Mouse (Mus musculus) kidney, adult 2 months (tissue): Measurements from ENCODE around the gene Axin2. TPM values are rescaled to one million over a fixed set of nuclear protein-coding genes. Genes with fewer than 3 reads are reported as not detected.

ENCODE experiments used
- DNase-seq: peaks from one replicate; pipeline ENCODE4 v3.0.0; 2021
- H3K27ac ChIP-seq: fragments of 200-500 bp; 2 replicates; pipeline ENCODE4 v1.5.1; 2012; ENCODE audit warnings: low read depth, low read length, control low read depth, inconsistent platforms; ENCODE audit not compliant: insufficient read depth
- H3K27me3 ChIP-seq: fragments of 200-500 bp; replicated peaks from 2 replicates; pipeline ENCODE4 v1.6.1; 2012; ENCODE audit warnings: mild to moderate bottlenecking, moderate library complexity, low read length, inconsistent platforms; ENCODE audit not compliant: control insufficient read depth, insufficient read depth
- H3K36me3 ChIP-seq: fragments of 200-500 bp; 2 replicates; pipeline ENCODE4 v1.6.1; 2012; ENCODE audit warnings: mild to moderate bottlenecking, moderate library complexity, low read length, inconsistent platforms; ENCODE audit not compliant: control insufficient read depth, insufficient read depth
- H3K4me1 ChIP-seq: fragments of 200-500 bp; 2 replicates; pipeline ENCODE4 v1.6.1; 2011; ENCODE audit warnings: low read length; ENCODE audit not compliant: control insufficient read depth, insufficient read depth
- H3K4me3 ChIP-seq: fragments of 200-500 bp; 2 replicates; pipeline ENCODE4 v1.5.1; 2011; ENCODE audit warnings: mild to moderate bottlenecking, low read depth, low read length, control low read depth; ENCODE audit not compliant: insufficient read depth
- CTCF ChIP-seq: fragments of 200-500 bp; conservative IDR thresholded peaks from 2 replicates; pipeline ENCODE4 v1.5.1; 2011; ENCODE audit warnings: low read depth, mild to moderate bottlenecking, control low read depth, low read length, moderate library complexity, mixed read lengths; ENCODE audit not compliant: insufficient read depth, insufficient read length
- POLR2A ChIP-seq: fragments of 200-500 bp; IDR thresholded peaks from one replicate; pipeline ENCODE4 v1.6.1; 2011; ENCODE audit warnings: low read depth, low read length, control low read depth
- WGBS: fragments of 180-500 bp; shearing (Covaris S2); methylation state at CpG from one replicate; pipeline ENCODE4 v1.1.7; 2018; 5-methylcytosine and 5-hydroxymethylcytosine counted together
- polyA plus RNA-seq: library from polyadenylated mRNA; depleted of rRNA; stranded (reverse); fragments of >200 nt; gene quantifications from 2 replicates; pipeline ENCODE4 v1.2.3, GENCODE M21; 2012; rRNA removed

The Axin2 gene
- polyA plus RNA-seq, 1 experiment, result 3.1 TPM

DNA sequence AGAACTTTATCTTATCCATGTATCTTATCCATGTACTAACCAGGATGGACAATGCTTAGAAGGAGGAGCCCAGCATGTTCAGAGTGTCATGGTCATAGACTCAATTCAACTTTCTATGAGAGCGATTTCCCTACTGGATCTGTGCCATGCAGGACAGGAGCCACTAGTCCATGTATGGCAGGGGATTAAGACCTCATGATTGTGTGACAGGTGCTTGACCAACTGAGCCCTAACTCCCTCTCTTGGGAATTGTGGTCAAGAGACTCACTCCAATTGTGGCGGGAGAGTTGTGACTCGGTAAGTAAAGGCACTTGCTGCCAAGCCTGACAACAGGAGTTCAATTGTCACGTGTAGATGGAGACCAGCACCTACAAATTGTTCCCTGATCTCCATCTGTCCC, 67.6 kb downstream of the Axin2 start:
- H3K27ac ChIP-seq, result no peak overlapping the region

GRCm38 (mm10) chr11:108988258-108988657, 68.1 kb downstream of the Axin2 start:
- no peaks in the 10 kb centered on the region for H3K36me3 ChIP-seq
- 95% methylated on average over 6 of the region's 6 CpGs for WGBS
- DNase-seq, result no peak
- no peak overlapping the region for H3K27ac ChIP-seq
- TF ChIP-seq POLR2A (no peak), CTCF (no peak)
- no peak overlapping the region for H3K4me3 ChIP-seq
- H3K27me3 ChIP-seq, result no peaks in the 10 kb centered on the region
- H3K4me1 ChIP-seq, result no peaks in the 10 kb centered on the region

More for the DNA sequence above, 67.6 kb downstream of the Axin2 start:
- Histone ChIP-seq H3K4me3 (no peak overlapping the region), H3K36me3 (no peaks in the 10 kb centered on the region), H3K27me3 (no peaks in the 10 kb centered on the region), H3K4me1 (no peaks in the 10 kb centered on the region)
- WGBS, result 89% methylated on average over 4 of the region's 4 CpGs
- no peak for DNase-seq
- TF ChIP-seq CTCF, result no peak
- no peak for TF ChIP-seq POLR2A

GRCm38 (mm10) chr11:108989940-108990339, 69.8 kb downstream of the Axin2 start:
- 49% methylated on average over 8 of the region's 8 CpGs for WGBS
- no peak overlapping the region for H3K27ac ChIP-seq
- H3K4me1 ChIP-seq, result no peaks in the 10 kb centered on the region
- H3K27me3 ChIP-seq, result no peaks in the 10 kb centered on the region
- no peak for DNase-seq
- no peak overlapping the region for H3K4me3 ChIP-seq
- no peaks in the 10 kb centered on the region for H3K36me3 ChIP-seq
- TF ChIP-seq CTCF (no peak), POLR2A (no peak)

- H3K27me3 ChIP-seq, result no peaks in the 10 kb centered on the region
- no peak for TF ChIP-seq POLR2A
- TF ChIP-seq CTCF, result no peak
Measured at GRCm38 (mm10) chr11:108993414-108993813, 73.3 kb downstream of the Axin2 start.

GRCm38 (mm10) chr11:108995196-108995989, 75.2 kb downstream of the Axin2 start:
- H3K4me1 ChIP-seq, result no peaks in the 10 kb centered on the region
- no peaks in the 10 kb centered on the region for H3K27me3 ChIP-seq
- TF ChIP-seq POLR2A (no peak), CTCF (no peak)
- no peak overlapping the region for H3K27ac ChIP-seq
- DNase-seq, result no peak
- WGBS, result 56% methylated on average over 10 of the region's 10 CpGs
- no peak overlapping the region for H3K4me3 ChIP-seq
- no peaks in the 10 kb centered on the region for H3K36me3 ChIP-seq

More at GRCm38 (mm10) chr11:108993414-108993813, 73.3 kb downstream of the Axin2 start:
- Histone ChIP-seq H3K4me3 (no peak overlapping the region), H3K4me1 (no peaks in the 10 kb centered on the region), H3K36me3 (no peaks in the 10 kb centered on the region), H3K27ac (no peak overlapping the region)
- WGBS, result over 99% methylated on average over 6 of the region's 6 CpGs
- no peak for DNase-seq

DNA sequence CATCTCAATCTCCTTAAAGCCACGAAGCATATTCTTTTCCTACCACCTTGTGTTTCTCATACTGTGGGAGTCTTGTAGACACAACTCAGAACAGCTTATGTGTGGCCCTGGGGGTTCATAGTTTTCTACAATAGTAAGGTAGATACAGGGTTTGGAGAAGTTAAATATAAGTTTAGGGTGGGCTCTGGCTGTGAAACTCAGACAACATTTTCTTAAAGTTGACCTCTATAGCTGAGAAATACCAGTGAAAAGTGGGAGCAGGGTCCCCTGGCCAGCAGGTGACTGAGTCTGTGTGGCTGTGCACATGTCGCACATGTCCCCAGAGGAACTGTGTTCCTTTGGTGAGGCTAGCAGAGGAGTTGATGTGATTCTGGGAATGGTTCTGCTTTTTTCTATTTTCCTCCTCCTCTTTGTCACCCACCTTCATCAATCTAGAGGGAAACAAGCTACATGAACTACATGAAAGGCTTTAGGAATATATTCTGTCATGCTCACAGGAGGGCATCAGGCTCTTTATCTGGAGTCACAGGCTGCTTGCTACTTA, 75.9 kb downstream of the Axin2 start:
- TF ChIP-seq CTCF (no peak), POLR2A (no peak)
- no peaks in the 10 kb centered on the region for H3K36me3 ChIP-seq
- no peaks in the 10 kb centered on the region for H3K27me3 ChIP-seq
- H3K4me1 ChIP-seq, result no peaks in the 10 kb centered on the region
- DNase-seq, result no peak
- no peak overlapping the region for H3K27ac ChIP-seq
- H3K4me3 ChIP-seq, result no peak overlapping the region
- WGBS, result 81% methylated on average over 2 of the region's 2 CpGs

GRCm38 (mm10) chr11:108997816-108998215, 77.7 kb downstream of the Axin2 start:
- no peaks in the 10 kb centered on the region for H3K36me3 ChIP-seq
- 86% methylated on average over 3 of the region's 3 CpGs for WGBS
- peak; percentile 51 for DNase-seq
- H3K27me3 ChIP-seq, result no peaks in the 10 kb centered on the region
- no peaks in the 10 kb centered on the region for H3K4me1 ChIP-seq
- no peak overlapping the region for H3K27ac ChIP-seq
- H3K4me3 ChIP-seq, result no peak overlapping the region
- TF ChIP-seq POLR2A (no peak), CTCF (no peak)

Other genes starting within 250 kb of the Axin2 start
- gene E030025P04Rik, start 224.0 kb downstream of the Axin2 start, polyA plus RNA-seq, result not detected in 2 replicates